Mouse (Mus musculus) liver, postnatal 0 days (tissue): ENCODE data around the gene Zik1.

ENCODE experiments used
- CTCF ChIP-seq: sonication (generic); IDR thresholded peaks from 2 replicates; pipeline ENCODE4 v1.5.1; 2016; ENCODE audit warnings: antibody characterized with exemption, low read depth
- EP300 ChIP-seq: IDR thresholded peaks from 2 replicates; pipeline ENCODE4 v1.6.1; 2016; ENCODE audit warnings: antibody characterized with exemption, low read depth, mild to moderate bottlenecking

- no peak for TF ChIP-seq CTCF
- TF ChIP-seq EP300 = no peak
Observed at GRCm38 (mm10) chr7:10495578-10495977, 384 bp upstream of the Zik1 start.
